Mouse (Mus musculus) liver, embryonic 16.5 days (tissue): ENCODE results near the gene Sema6d. TPM values are rescaled to one million over a fixed set of nuclear protein-coding genes. Genes with fewer than 3 reads are reported as not detected.
A peak's percentile ranks its signal among the peaks of the same experiment; 100 is the strongest.

Experiments used
- ATAC-seq: fragments of 200-750 bp; cut with Nextera tagmentation; 2 replicates; pipeline ENCODE4 v1.8.0; 2017; ENCODE audit warnings: low read depth, mild to moderate bottlenecking, moderate number of reproducible peaks, moderate library complexity
- H3K27ac ChIP-seq: fragments of 300-500 bp; sonication (generic); 2 replicates; pipeline ENCODE4 v1.5.1; 2014; ENCODE audit warnings: mild to moderate bottlenecking, low read length
- H3K27me3 ChIP-seq: fragments of 300-500 bp; sonication (generic); 2 replicates; pipeline ENCODE4 v1.6.1; 2014; ENCODE audit warnings: low read depth, low read length, mixed read lengths; ENCODE audit not compliant: control insufficient read depth, insufficient read depth
- H3K36me3 ChIP-seq: fragments of 300-500 bp; sonication (generic); 2 replicates; pipeline ENCODE4 v1.6.1; 2014; ENCODE audit warnings: mild to moderate bottlenecking; ENCODE audit not compliant: control insufficient read depth, insufficient read depth
- H3K4me1 ChIP-seq: fragments of 300-500 bp; sonication (generic); 2 replicates; pipeline ENCODE4 v1.6.1; 2014; ENCODE audit warnings: low read depth, low read length, mixed read lengths; ENCODE audit not compliant: control insufficient read depth
- H3K4me2 ChIP-seq: fragments of 300-500 bp; sonication (generic); 2 replicates; pipeline ENCODE4 v1.6.1; 2014; ENCODE audit warnings: low read depth, low read length, mixed read lengths
- H3K4me3 ChIP-seq: fragments of 300-500 bp; sonication (generic); 2 replicates; pipeline ENCODE4 v1.5.1; 2014; ENCODE audit warnings: low read depth, mild to moderate bottlenecking, low read length
- H3K9ac ChIP-seq: fragments of 300-500 bp; sonication (generic); 2 replicates; pipeline ENCODE4 v1.6.1; 2014; ENCODE audit warnings: low read depth, low read length
- H3K9me3 ChIP-seq: fragments of 300-500 bp; sonication (generic); replicated peaks from 2 replicates; pipeline ENCODE4 v1.6.1; 2016; ENCODE audit warnings: low read length; ENCODE audit not compliant: control insufficient read depth
- WGBS: fragments of 180-500 bp; shearing (Covaris S2); extraction: QIAGEN DNeasy Blood & Tissue Kit; methylation state at CpG from one replicate; pipeline ENCODE4 v1.1.7; 2014; ENCODE audit not compliant: insufficient replicate concordance; 5-methylcytosine and 5-hydroxymethylcytosine counted together
- polyA plus RNA-seq: library from polyadenylated mRNA; unstranded; fragments of >200 nt; fragmentation: Nextera tagmentation; extraction: Ambion mirVana; gene quantifications from 2 replicates; pipeline ENCODE4 v1.2.1, GENCODE M21; 2015

The Sema6d gene
- polyA plus RNA-seq, 1 experiment from 2014 or later = 4.8 TPM

DNA sequence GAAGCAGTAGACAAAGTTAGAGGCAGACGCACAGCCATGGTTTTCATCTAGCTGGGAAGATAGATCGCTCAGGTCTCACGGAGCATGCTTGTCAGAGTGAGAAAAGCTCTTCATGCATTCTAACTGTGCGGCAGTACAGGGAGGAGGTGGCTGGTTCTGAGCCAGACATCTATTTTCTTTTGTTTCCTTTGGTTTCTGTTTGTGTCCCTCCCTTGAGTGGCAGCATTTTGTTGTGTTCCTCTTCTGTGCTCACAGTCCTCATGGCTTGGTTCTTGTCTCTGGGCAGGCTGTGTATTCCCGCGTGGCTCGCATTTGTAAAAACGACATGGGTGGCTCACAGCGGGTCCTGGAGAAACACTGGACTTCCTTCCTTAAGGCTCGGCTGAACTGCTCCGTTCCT, 567.6 kb downstream of the Sema6d start:
- no peaks in the 10 kb centered on the region for H3K27me3 ChIP-seq
- no peak overlapping the region for H3K27ac ChIP-seq
- H3K9me3 ChIP-seq = no peaks in the 10 kb centered on the region
- no peaks in the 10 kb centered on the region for H3K4me1 ChIP-seq
- 77% methylated on average over 11 of the region's 11 CpGs for WGBS
- H3K9ac ChIP-seq = no peak overlapping the region
- no peak overlapping the region for H3K4me3 ChIP-seq
- no peaks in the 10 kb centered on the region for H3K36me3 ChIP-seq
- ATAC-seq = no peak
- no peak overlapping the region for H3K4me2 ChIP-seq

DNA sequence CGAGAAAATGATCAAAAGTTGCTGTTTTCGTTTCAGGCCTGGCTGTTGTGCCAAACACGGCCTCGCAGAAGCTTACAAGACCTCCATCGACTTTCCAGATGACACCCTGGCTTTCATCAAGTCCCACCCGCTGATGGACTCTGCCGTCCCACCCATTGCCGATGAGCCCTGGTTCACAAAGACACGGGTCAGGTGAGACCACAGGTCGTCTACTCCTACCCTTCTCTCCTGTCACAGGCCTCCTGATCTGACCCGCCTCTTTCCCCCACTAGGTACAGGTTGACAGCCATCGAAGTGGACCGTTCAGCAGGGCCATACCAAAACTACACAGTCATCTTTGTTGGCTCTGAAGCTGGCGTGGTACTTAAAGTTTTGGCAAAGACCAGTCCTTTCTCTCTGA, 568.6 kb downstream of the Sema6d start:
- no peaks in the 10 kb centered on the region for H3K4me1 ChIP-seq
- ATAC-seq = no peak
- H3K9me3 ChIP-seq = no peaks in the 10 kb centered on the region
- H3K27ac ChIP-seq = no peak overlapping the region
- 75% methylated on average over 14 of the region's 14 CpGs for WGBS
- H3K36me3 ChIP-seq = no peaks in the 10 kb centered on the region
- H3K9ac ChIP-seq = no peak overlapping the region
- no peaks in the 10 kb centered on the region for H3K27me3 ChIP-seq
- no peak overlapping the region for H3K4me3 ChIP-seq
- H3K4me2 ChIP-seq = no peak overlapping the region

DNA sequence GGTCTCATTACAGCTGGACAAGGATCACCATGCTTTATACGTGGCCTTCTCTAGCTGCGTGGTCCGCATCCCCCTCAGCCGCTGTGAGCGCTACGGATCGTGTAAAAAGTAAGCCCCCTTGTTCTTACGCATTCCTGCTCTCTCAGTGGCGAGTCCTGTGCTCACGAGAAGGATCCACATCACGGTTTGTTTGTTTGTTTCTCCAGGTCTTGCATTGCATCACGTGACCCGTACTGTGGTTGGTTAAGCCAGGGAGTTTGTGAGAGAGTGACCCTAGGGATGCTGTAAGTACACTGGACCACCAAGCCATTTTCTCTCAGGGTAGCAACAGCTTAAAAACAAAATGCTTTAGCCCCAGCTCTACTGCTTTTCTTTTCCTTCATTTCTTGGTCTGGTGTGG, 569.8 kb downstream of the Sema6d start:
- H3K4me1 ChIP-seq = no peaks in the 10 kb centered on the region
- no peaks in the 10 kb centered on the region for H3K9me3 ChIP-seq
- H3K36me3 ChIP-seq = no peaks in the 10 kb centered on the region
- no peak overlapping the region for H3K4me2 ChIP-seq
- H3K27ac ChIP-seq = no peak overlapping the region
- no peaks in the 10 kb centered on the region for H3K27me3 ChIP-seq
- WGBS = 81% methylated on average over 13 of the region's 13 CpGs
- H3K4me3 ChIP-seq = no peak overlapping the region
- no peak for ATAC-seq
- no peak overlapping the region for H3K9ac ChIP-seq

DNA sequence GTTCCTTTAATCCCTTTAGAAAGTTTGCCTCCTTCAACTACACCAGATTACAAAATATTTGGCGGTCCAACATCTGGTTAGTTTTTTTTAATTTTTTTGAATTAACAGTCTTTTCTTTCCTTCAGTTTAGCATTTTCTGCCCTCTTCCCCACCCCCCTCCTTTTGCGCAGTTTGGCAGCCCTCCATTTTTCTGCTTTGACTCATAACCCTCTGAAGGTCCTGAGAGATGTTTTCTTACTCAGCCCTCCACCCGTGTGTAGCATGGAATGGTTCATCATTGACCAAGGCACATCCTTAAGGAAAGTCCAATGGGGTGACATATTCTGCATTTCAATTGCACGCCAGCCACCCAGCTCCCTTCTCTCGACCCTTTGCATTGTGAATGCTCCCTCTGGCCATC, 570.9 kb downstream of the Sema6d start:
- 67% methylated on average over 5 of the region's 5 CpGs for WGBS
- Histone ChIP-seq H3K4me2 (no peak overlapping the region), H3K27me3 (no peaks in the 10 kb centered on the region), H3K9me3 (no peaks in the 10 kb centered on the region), H3K27ac (no peak overlapping the region), H3K9ac (no peak overlapping the region), H3K4me3 (no peak overlapping the region), H3K36me3 (no peaks in the 10 kb centered on the region), H3K4me1 (no peaks in the 10 kb centered on the region)
- ATAC-seq = no peak

DNA sequence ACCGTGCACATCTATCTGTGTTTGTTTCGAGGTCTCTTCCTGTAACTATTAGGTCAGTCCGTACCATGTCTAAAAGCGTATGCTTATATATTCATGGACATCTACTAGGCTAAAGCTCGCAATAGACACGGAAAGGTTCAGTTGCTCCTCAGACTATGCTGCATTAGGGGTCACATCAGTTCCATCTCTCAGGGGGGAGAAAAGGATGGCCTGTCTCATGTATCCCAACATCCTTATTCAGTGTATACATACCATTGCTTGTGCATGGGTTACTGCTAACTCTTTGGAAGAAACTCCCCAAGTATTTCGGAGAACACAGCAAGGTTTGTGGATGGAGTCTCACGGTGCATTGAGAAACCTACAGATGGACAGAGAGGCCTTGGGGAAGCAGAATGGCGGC, 571.5 kb downstream of the Sema6d start:
- Histone ChIP-seq H3K27ac (no peak overlapping the region), H3K9me3 (no peaks in the 10 kb centered on the region), H3K36me3 (no peaks in the 10 kb centered on the region), H3K4me2 (no peak overlapping the region), H3K4me1 (no peaks in the 10 kb centered on the region), H3K9ac (no peak overlapping the region), H3K4me3 (no peak overlapping the region), H3K27me3 (no peaks in the 10 kb centered on the region)
- WGBS = 77% methylated on average over 9 of the region's 9 CpGs
- no peak for ATAC-seq

DNA sequence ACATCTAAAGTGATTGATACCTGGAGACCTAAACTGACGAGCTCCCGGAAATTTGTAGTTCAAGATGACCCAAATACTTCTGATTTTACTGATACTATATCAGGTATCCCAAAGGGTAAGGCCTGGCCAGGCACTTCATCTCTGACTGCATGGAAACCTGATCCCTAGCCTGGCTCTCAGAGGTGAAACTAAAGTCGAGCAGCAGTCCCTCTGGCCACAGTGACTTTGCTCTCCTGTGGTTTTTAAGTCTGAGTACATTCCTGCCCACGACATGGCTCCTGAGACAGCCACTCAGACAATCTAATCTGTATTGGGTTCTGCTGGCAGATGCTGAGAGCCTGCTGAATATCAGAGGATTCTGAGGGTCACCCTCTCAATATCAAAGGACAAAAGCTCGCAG, 572.5 kb downstream of the Sema6d start:
- no peak overlapping the region for H3K4me3 ChIP-seq
- no peak overlapping the region for H3K4me2 ChIP-seq
- H3K27me3 ChIP-seq = no peaks in the 10 kb centered on the region
- WGBS = 39% methylated on average over 5 of the region's 5 CpGs
- no peak for ATAC-seq
- no peaks in the 10 kb centered on the region for H3K4me1 ChIP-seq
- H3K9me3 ChIP-seq = no peaks in the 10 kb centered on the region
- H3K27ac ChIP-seq = no peak overlapping the region
- no peak overlapping the region for H3K9ac ChIP-seq
- H3K36me3 ChIP-seq = no peaks in the 10 kb centered on the region

DNA sequence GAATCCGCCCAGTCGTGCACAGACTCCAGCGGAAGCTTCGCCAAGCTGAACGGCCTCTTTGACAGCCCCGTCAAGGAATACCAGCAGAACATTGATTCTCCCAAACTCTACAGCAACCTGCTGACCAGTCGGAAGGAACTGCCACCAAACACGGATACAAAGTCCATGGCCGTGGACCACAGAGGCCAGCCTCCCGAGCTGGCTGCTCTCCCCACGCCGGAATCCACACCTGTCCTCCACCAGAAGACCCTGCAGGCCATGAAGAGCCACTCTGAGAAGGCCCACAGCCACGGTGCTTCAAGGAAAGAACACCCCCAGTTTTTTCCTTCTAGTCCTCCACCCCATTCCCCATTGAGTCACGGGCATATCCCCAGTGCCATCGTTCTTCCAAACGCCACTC, 574.4 kb downstream of the Sema6d start:
- Histone ChIP-seq H3K36me3 (no peaks in the 10 kb centered on the region), H3K27me3 (no peaks in the 10 kb centered on the region), H3K4me2 (no peak overlapping the region), H3K9ac (no peak overlapping the region), H3K9me3 (no peaks in the 10 kb centered on the region), H3K4me3 (no peak overlapping the region), H3K27ac (no peak overlapping the region), H3K4me1 (no peaks in the 10 kb centered on the region)
- ATAC-seq = no peak
- 76% methylated on average over 16 of the region's 16 CpGs for WGBS

DNA sequence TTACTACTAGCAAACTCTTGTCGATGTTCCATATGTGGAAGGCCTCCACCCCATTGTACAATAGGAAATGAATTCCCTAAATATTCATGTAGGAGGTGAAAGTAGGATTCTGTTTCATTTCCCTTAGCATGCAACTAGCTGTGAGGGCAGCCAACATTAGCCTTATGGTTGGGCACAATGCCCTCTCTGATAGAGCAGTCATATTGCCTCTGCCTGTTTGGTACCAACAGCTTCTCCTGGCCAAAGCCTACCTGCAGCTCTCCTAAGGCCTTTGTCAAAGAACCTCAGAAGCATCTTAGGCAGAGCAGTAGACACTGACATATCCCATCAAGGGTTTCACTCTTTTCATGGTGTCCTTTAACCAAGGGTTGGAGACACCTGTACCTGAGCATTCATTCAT, 578.7 kb downstream of the Sema6d start:
- H3K9me3 ChIP-seq = no peaks in the 10 kb centered on the region
- no peaks in the 10 kb centered on the region for H3K4me1 ChIP-seq
- WGBS = 75% methylated on average over 1 of the region's 1 CpGs
- H3K36me3 ChIP-seq = no peaks in the 10 kb centered on the region
- no peaks in the 10 kb centered on the region for H3K27me3 ChIP-seq
- no peak for ATAC-seq
- no peak overlapping the region for H3K27ac ChIP-seq
- no peak overlapping the region for H3K4me2 ChIP-seq
- H3K9ac ChIP-seq = no peak overlapping the region
- H3K4me3 ChIP-seq = no peak overlapping the region

DNA sequence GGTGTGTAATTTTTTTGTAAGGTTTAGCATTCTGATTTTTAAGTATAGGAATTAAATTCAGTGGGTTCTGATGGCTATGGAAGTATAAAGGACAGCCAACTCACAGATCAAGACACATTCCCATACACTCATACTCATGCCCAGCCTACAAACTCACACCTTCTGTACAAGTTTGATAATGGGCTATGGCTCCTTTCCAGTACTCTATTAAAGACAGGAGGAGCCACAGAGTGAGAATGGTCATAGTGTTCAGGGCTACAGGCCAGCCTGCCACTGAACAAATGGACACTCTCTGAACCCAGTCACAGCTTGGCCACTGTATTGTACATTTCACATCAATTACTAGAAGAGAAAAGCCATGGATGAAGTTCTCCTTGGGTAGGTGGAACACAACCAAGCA, 583.3 kb downstream of the Sema6d start:
- no peaks in the 10 kb centered on the region for H3K36me3 ChIP-seq
- H3K4me3 ChIP-seq = no peak overlapping the region
- H3K27ac ChIP-seq = no peak overlapping the region
- no peak for ATAC-seq
- H3K9me3 ChIP-seq = no peaks in the 10 kb centered on the region
- no peaks in the 10 kb centered on the region for H3K27me3 ChIP-seq
- H3K4me2 ChIP-seq = no peak overlapping the region
- no peak overlapping the region for H3K9ac ChIP-seq
- no peaks in the 10 kb centered on the region for H3K4me1 ChIP-seq

DNA sequence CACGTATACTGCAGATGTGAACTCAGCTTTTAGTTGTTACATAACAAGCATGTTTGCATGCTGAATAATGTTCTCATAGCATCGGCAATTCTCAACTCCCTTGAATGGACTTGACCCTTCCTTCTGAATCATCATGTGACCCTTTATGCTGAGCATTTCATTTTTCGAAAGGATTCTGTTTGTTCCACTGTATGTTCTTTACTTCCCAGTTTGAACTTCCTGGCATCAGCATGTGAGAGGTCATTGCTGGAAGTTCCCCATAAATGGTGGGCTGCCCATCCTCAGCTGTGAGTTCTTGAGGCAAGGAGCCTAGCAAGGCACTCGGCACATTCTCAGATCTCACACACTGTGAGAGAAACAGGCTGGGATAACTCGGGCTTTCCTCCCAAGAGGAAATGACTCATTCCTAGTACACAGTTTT, 594.7 kb downstream of the Sema6d start:
- Histone ChIP-seq H3K4me2 (no peak overlapping the region), H3K4me3 (no peak overlapping the region), H3K4me1 (no peaks in the 10 kb centered on the region), H3K36me3 (no peaks in the 10 kb centered on the region), H3K27me3 (no peaks in the 10 kb centered on the region), H3K9me3 (no peaks in the 10 kb centered on the region), H3K9ac (no peak overlapping the region), H3K27ac (no peak overlapping the region)
- WGBS = 42% methylated on average over 5 of the region's 5 CpGs
- peak; percentile 37; the same call in 1 of the 2 replicates for ATAC-seq
